Mouse (Mus musculus): ENCODE data around the gene Fam120a. TPM values are rescaled to one million over a fixed set of nuclear protein-coding genes. Genes with fewer than 3 reads are reported as not detected.

Fam120a gene
- polyA plus RNA-seq, 1 experiment from 2014 or later = 41.4 TPM

GRCm38 (mm10) chr13:48858054-48858453, 109.8 kb downstream of the Fam120a start:
- no peak overlapping the region for H3K9ac ChIP-seq (ENCODE audit: low read depth, low read length)
- H3K4me1 ChIP-seq (ENCODE audit: control insufficient read depth, insufficient read depth, low read length) = peaks cover 29% of the 10 kb centered on the region
- no peaks in the 10 kb centered on the region for H3K36me3 ChIP-seq (ENCODE audit: control insufficient read depth, insufficient read depth, low read length)
- H3K27me3 ChIP-seq (ENCODE audit: control insufficient read depth, insufficient read depth, low read length) = no peaks in the 10 kb centered on the region
- no peak overlapping the region for H3K27ac ChIP-seq (ENCODE audit: low read depth, low read length)
- no peak for ATAC-seq (ENCODE audit: low FRiP score, low TSS enrichment)
- H3K9me3 ChIP-seq (ENCODE audit: control insufficient read depth, low read length) = no peaks in the 10 kb centered on the region
- 64% methylated on average over 6 of the region's 6 CpGs for WGBS
- H3K4me3 ChIP-seq (ENCODE audit: low read length) = no peak overlapping the region
- H3K4me2 ChIP-seq (replicated peaks; ENCODE audit: low read depth, low read length) = no peak overlapping the region

GRCm38 (mm10) chr13:48857246-48857932, 110.4 kb downstream of the Fam120a start:
- Histone ChIP-seq H3K4me3 (ENCODE audit: low read length) (no peak overlapping the region), H3K9ac (ENCODE audit: low read depth, low read length) (0 out of 2 replicates have a peak overlapping the region, but pooled peaks have one; percentile 4), H3K36me3 (ENCODE audit: control insufficient read depth, insufficient read depth, low read length) (no peaks in the 10 kb centered on the region), H3K9me3 (ENCODE audit: control insufficient read depth, low read length) (no peaks in the 10 kb centered on the region), H3K4me2 (replicated peaks; ENCODE audit: low read depth, low read length) (no peak overlapping the region), H3K27ac (ENCODE audit: low read depth, low read length) (no peak overlapping the region), H3K4me1 (ENCODE audit: control insufficient read depth, insufficient read depth, low read length) (peaks cover 29% of the 10 kb centered on the region), H3K27me3 (ENCODE audit: control insufficient read depth, insufficient read depth, low read length) (no peaks in the 10 kb centered on the region)
- ATAC-seq (ENCODE audit: low FRiP score, low TSS enrichment) = no peak
- 42% methylated on average over 7 of the region's 7 CpGs for WGBS

- no peak for ATAC-seq (ENCODE audit: low FRiP score, low TSS enrichment)
- Histone ChIP-seq H3K9ac (ENCODE audit: low read depth, low read length) (no peak overlapping the region), H3K4me3 (ENCODE audit: low read length) (no peak overlapping the region), H3K27ac (ENCODE audit: low read depth, low read length) (no peak overlapping the region), H3K27me3 (ENCODE audit: control insufficient read depth, insufficient read depth, low read length) (no peaks in the 10 kb centered on the region), H3K4me1 (ENCODE audit: control insufficient read depth, insufficient read depth, low read length) (peaks cover 32% of the 10 kb centered on the region), H3K9me3 (ENCODE audit: control insufficient read depth, low read length) (no peaks in the 10 kb centered on the region), H3K4me2 (replicated peaks; ENCODE audit: low read depth, low read length) (no peak overlapping the region), H3K36me3 (ENCODE audit: control insufficient read depth, insufficient read depth, low read length) (no peaks in the 10 kb centered on the region)
- WGBS = 59% methylated on average over 3 of the region's 3 CpGs
These were observed 113.9 kb downstream of the Fam120a start for GRCm38 (mm10) chr13:48853947-48854346.

GRCm38 (mm10) chr13:48853475-48853874, 114.3 kb downstream of the Fam120a start:
- Histone ChIP-seq H3K27me3 (ENCODE audit: control insufficient read depth, insufficient read depth, low read length) (no peaks in the 10 kb centered on the region), H3K27ac (ENCODE audit: low read depth, low read length) (no peak overlapping the region), H3K4me2 (replicated peaks; ENCODE audit: low read depth, low read length) (no peak overlapping the region), H3K36me3 (ENCODE audit: control insufficient read depth, insufficient read depth, low read length) (0 out of 2 replicates have a peak, but pooled peaks cover 2% of the 10 kb centered on the region), H3K4me1 (ENCODE audit: control insufficient read depth, insufficient read depth, low read length) (peaks cover 27% of the 10 kb centered on the region), H3K4me3 (ENCODE audit: low read length) (no peak overlapping the region), H3K9me3 (ENCODE audit: control insufficient read depth, low read length) (no peaks in the 10 kb centered on the region), H3K9ac (ENCODE audit: low read depth, low read length) (no peak overlapping the region)
- no peak for ATAC-seq (ENCODE audit: low FRiP score, low TSS enrichment)
- 41% methylated on average over 2 of the region's 2 CpGs for WGBS

GRCm38 (mm10) chr13:48852859-48853258, 115.0 kb downstream of the Fam120a start:
- Histone ChIP-seq H3K36me3 (ENCODE audit: control insufficient read depth, insufficient read depth, low read length) (0 out of 2 replicates have a peak, but pooled peaks cover 3% of the 10 kb centered on the region), H3K27ac (ENCODE audit: low read depth, low read length) (no peak overlapping the region), H3K4me2 (replicated peaks; ENCODE audit: low read depth, low read length) (no peak overlapping the region), H3K9ac (ENCODE audit: low read depth, low read length) (no peak overlapping the region), H3K4me3 (ENCODE audit: low read length) (no peak overlapping the region), H3K9me3 (ENCODE audit: control insufficient read depth, low read length) (no peaks in the 10 kb centered on the region), H3K27me3 (ENCODE audit: control insufficient read depth, insufficient read depth, low read length) (no peaks in the 10 kb centered on the region), H3K4me1 (ENCODE audit: control insufficient read depth, insufficient read depth, low read length) (peaks cover 21% of the 10 kb centered on the region)
- WGBS = 72% methylated on average over 3 of the region's 3 CpGs
- ATAC-seq (ENCODE audit: low FRiP score, low TSS enrichment) = no peak

- no peak overlapping the region for H3K27ac ChIP-seq (ENCODE audit: low read depth, low read length)
- no peaks in the 10 kb centered on the region for H3K27me3 ChIP-seq (ENCODE audit: control insufficient read depth, insufficient read depth, low read length)
- H3K4me3 ChIP-seq (ENCODE audit: low read length) = no peak overlapping the region
- H3K4me1 ChIP-seq (ENCODE audit: control insufficient read depth, insufficient read depth, low read length) = peaks cover 14% of the 10 kb centered on the region; the same call in 1 of the 2 replicates
- no peaks in the 10 kb centered on the region for H3K9me3 ChIP-seq (ENCODE audit: control insufficient read depth, low read length)
- no peak overlapping the region for H3K4me2 ChIP-seq (replicated peaks; ENCODE audit: low read depth, low read length)
- WGBS = 83% methylated on average over 5 of the region's 5 CpGs
- H3K9ac ChIP-seq (ENCODE audit: low read depth, low read length) = no peak overlapping the region
- 0 out of 2 replicates have a peak, but pooled peaks cover 3% of the 10 kb centered on the region for H3K36me3 ChIP-seq (ENCODE audit: control insufficient read depth, insufficient read depth, low read length)
- no peak for ATAC-seq (ENCODE audit: low FRiP score, low TSS enrichment)
These were observed 116.1 kb downstream of the Fam120a start for GRCm38 (mm10) chr13:48851719-48852118.

GRCm38 (mm10) chr13:48850771-48851170, 117.0 kb downstream of the Fam120a start:
- Histone ChIP-seq H3K9me3 (ENCODE audit: control insufficient read depth, low read length) (no peaks in the 10 kb centered on the region), H3K36me3 (ENCODE audit: control insufficient read depth, insufficient read depth, low read length) (0 out of 2 replicates have a peak, but pooled peaks cover 3% of the 10 kb centered on the region), H3K9ac (ENCODE audit: low read depth, low read length) (no peak overlapping the region), H3K27ac (ENCODE audit: low read depth, low read length) (no peak overlapping the region), H3K4me3 (ENCODE audit: low read length) (no peak overlapping the region), H3K4me1 (ENCODE audit: control insufficient read depth, insufficient read depth, low read length) (peaks cover 14% of the 10 kb centered on the region; the same call in 1 of the 2 replicates), H3K27me3 (ENCODE audit: control insufficient read depth, insufficient read depth, low read length) (no peaks in the 10 kb centered on the region), H3K4me2 (replicated peaks; ENCODE audit: low read depth, low read length) (no peak overlapping the region)
- WGBS = 90% methylated on average over 8 of the region's 8 CpGs
- ATAC-seq (ENCODE audit: low FRiP score, low TSS enrichment) = no peak

GRCm38 (mm10) chr13:48850326-48850725, 117.5 kb downstream of the Fam120a start:
- WGBS = 68% methylated on average over 2 of the region's 2 CpGs
- Histone ChIP-seq H3K36me3 (ENCODE audit: control insufficient read depth, insufficient read depth, low read length) (0 out of 2 replicates have a peak, but pooled peaks cover 3% of the 10 kb centered on the region), H3K4me2 (replicated peaks; ENCODE audit: low read depth, low read length) (no peak overlapping the region), H3K27ac (ENCODE audit: low read depth, low read length) (no peak overlapping the region), H3K9ac (ENCODE audit: low read depth, low read length) (no peak overlapping the region), H3K4me3 (ENCODE audit: low read length) (no peak overlapping the region), H3K27me3 (ENCODE audit: control insufficient read depth, insufficient read depth, low read length) (no peaks in the 10 kb centered on the region), H3K9me3 (ENCODE audit: control insufficient read depth, low read length) (no peaks in the 10 kb centered on the region), H3K4me1 (ENCODE audit: control insufficient read depth, insufficient read depth, low read length) (peaks cover 12% of the 10 kb centered on the region; the same call in 1 of the 2 replicates)
- no peak for ATAC-seq (ENCODE audit: low FRiP score, low TSS enrichment)

- H3K36me3 ChIP-seq (ENCODE audit: control insufficient read depth, insufficient read depth, low read length) = 0 out of 2 replicates have a peak, but pooled peaks cover 3% of the 10 kb centered on the region
- no peak overlapping the region for H3K4me3 ChIP-seq (ENCODE audit: low read length)
- H3K4me1 ChIP-seq (ENCODE audit: control insufficient read depth, insufficient read depth, low read length) = peaks cover 11% of the 10 kb centered on the region; the same call in 1 of the 2 replicates
- H3K27me3 ChIP-seq (ENCODE audit: control insufficient read depth, insufficient read depth, low read length) = no peaks in the 10 kb centered on the region
- 26% methylated on average over 3 of the region's 3 CpGs for WGBS
- no peaks in the 10 kb centered on the region for H3K9me3 ChIP-seq (ENCODE audit: control insufficient read depth, low read length)
- no peak for ATAC-seq (ENCODE audit: low FRiP score, low TSS enrichment)
- no peak overlapping the region for H3K9ac ChIP-seq (ENCODE audit: low read depth, low read length)
- H3K4me2 ChIP-seq (replicated peaks; ENCODE audit: low read depth, low read length) = no peak overlapping the region
- H3K27ac ChIP-seq (ENCODE audit: low read depth, low read length) = no peak overlapping the region
These were observed 118.7 kb downstream of the Fam120a start for GRCm38 (mm10) chr13:48849155-48849554.

Measured in kidney, embryonic 14.5 days (tissue).